Mouse (Mus musculus): ENCODE measurements around the gene Osgin1. TPM values are rescaled to one million over a fixed set of nuclear protein-coding genes. Genes with fewer than 3 reads are reported as not detected.

The Osgin1 gene
- 0.35 and 0.82 TPM in 2 replicates for polyA plus RNA-seq (2015; fragmentation: Nextera tagmentation; extraction: Ambion mirVana)

DNA sequence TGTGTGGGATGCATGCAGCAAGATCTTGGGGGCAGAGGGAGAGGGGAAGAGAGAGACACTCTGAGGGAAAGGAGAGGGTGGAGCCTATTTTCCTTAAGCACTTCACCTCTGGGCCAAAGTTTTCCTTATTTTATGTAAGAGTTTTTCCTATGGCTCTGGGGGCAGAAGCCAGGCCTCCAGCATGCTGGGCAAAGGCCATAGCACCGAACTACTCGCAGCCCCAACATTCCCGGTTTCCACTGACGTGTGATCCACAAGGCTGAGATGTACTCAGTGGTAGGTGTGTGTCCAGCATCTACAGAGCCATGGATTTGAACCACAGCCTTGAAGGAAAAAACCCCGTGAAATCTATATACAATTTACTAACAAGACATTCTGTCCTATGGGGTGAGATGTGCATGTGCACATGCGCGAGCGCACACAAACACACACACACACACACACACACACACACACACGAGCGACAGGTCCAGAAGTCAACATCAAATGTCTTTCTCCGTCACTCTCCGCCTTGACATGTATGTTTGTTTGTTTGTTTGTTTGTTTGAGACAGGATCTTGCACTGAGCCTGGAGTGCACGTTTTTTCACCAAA lies at the start of gene Osgin1:
Osgin1 (plus strand) TSS at position 543 of the 593 bp plus-strand sequence.
- no peak within 1 kb of the TSS for H3K4me3 ChIP-seq (replicated peaks)
- no peak within 1 kb of the TSS for H3K27ac ChIP-seq (replicated peaks)
- H3K27me3 ChIP-seq (replicated peaks) = no peaks in the 10 kb centered on the region; the same call in 1 of the 2 replicates
- 92% methylated on average over 13 of the region's 13 CpGs for WGBS
- no peak within 1 kb of the TSS for H3K4me2 ChIP-seq
- ATAC-seq (ENCODE audit: low FRiP score) = no peak
- H3K36me3 ChIP-seq = no peaks in the 10 kb centered on the region
- no peaks in the 10 kb centered on the region for H3K9me3 ChIP-seq (replicated peaks)
- no peak within 1 kb of the TSS for H3K9ac ChIP-seq (replicated peaks)
- H3K4me1 ChIP-seq = no peaks in the 10 kb centered on the region

DNA sequence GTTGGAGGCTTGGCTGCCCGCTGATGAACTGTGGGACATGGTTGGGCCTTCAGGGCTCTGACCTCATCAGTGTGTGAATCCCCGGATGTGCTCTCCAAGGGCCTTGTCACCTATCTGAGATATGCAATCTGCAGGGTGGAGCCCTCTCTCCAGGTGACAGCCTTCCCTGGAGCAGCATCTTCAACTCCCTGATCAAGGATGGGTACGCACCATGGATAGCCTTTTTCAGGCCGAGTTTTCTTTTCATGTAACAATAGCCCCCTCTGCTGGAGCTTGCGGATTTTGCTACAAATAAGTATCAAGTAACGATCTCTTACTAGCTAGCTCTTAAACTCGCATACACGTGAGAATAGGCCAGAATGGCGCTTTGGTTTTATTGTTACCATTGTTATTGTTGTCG lies 49.4 kb upstream of the Osgin1 start:
- H3K36me3 ChIP-seq = no peaks in the 10 kb centered on the region
- no peaks in the 10 kb centered on the region for H3K9me3 ChIP-seq (replicated peaks)
- 18% methylated on average over 10 of the region's 10 CpGs for WGBS
- no peak overlapping the region for H3K9ac ChIP-seq (replicated peaks)
- H3K4me2 ChIP-seq = no peak overlapping the region
- H3K27me3 ChIP-seq (replicated peaks) = peaks cover 5% of the 10 kb centered on the region; the same call in 1 of the 2 replicates
- no peaks in the 10 kb centered on the region for H3K4me1 ChIP-seq
- H3K4me3 ChIP-seq (replicated peaks) = no peak overlapping the region
- ATAC-seq (ENCODE audit: low FRiP score) = no peak
- no peak overlapping the region for H3K27ac ChIP-seq (replicated peaks)

DNA sequence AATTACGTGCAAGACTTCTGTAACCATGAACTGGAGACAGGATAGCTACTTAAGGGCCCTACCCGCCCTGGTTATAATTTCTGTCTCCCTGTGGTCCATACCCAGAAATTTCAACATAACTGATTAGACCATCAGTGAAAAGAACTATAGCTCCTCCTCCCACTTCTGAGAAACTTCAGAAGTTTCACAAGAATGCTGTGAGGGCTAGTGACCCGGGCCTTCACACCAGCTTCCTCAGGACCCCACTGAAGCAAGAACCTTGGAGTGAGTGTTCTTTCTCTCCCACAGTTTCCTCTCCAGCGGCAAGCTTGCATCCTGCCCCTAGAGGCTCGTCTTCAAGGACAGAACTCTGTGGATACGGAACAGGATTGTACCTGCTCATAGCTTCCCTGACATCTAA lies 48.1 kb upstream of the Osgin1 start:
- ATAC-seq (ENCODE audit: low FRiP score) = no peak

DNA sequence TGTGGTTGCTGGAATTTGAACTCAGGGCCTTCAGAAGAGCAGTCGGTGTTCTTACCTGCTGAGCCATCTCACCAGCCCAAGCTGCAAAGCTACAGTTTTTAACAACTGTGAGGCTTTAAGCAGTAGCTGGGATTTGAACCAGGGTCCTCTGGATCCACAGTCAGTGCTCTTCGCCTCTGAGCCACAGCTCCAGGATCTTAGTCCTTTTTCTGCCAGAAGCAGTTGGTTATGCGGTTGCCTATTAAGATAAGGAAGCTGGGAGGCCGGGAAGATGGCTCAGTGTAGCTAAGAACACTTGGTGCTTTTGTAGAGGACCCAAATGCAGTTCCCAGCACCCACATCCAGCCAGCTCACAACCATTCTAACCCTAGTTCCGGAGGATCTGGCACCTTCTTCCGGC lies 46.9 kb upstream of the Osgin1 start:
- Histone ChIP-seq H3K4me2 (no peak overlapping the region), H3K4me3 (replicated peaks) (no peak overlapping the region), H3K4me1 (no peaks in the 10 kb centered on the region), H3K9ac (replicated peaks) (no peak overlapping the region), H3K36me3 (no peaks in the 10 kb centered on the region), H3K27ac (replicated peaks) (no peak overlapping the region), H3K9me3 (replicated peaks) (no peaks in the 10 kb centered on the region), H3K27me3 (replicated peaks) (peaks cover 9% of the 10 kb centered on the region; the same call in 1 of the 2 replicates)
- WGBS = 84% methylated on average over 6 of the region's 6 CpGs
- ATAC-seq (ENCODE audit: low FRiP score) = no peak

More for the DNA sequence above, 48.1 kb upstream of the Osgin1 start:
- H3K4me2 ChIP-seq = no peak overlapping the region
- H3K27ac ChIP-seq (replicated peaks) = no peak overlapping the region
- no peak overlapping the region for H3K9ac ChIP-seq (replicated peaks)
- WGBS = 78% methylated on average over 6 of the region's 6 CpGs
- H3K9me3 ChIP-seq (replicated peaks) = no peaks in the 10 kb centered on the region
- no peak overlapping the region for H3K4me3 ChIP-seq (replicated peaks)
- no peaks in the 10 kb centered on the region for H3K4me1 ChIP-seq
- H3K36me3 ChIP-seq = no peaks in the 10 kb centered on the region
- H3K27me3 ChIP-seq (replicated peaks) = peaks cover 5% of the 10 kb centered on the region; the same call in 1 of the 2 replicates

DNA sequence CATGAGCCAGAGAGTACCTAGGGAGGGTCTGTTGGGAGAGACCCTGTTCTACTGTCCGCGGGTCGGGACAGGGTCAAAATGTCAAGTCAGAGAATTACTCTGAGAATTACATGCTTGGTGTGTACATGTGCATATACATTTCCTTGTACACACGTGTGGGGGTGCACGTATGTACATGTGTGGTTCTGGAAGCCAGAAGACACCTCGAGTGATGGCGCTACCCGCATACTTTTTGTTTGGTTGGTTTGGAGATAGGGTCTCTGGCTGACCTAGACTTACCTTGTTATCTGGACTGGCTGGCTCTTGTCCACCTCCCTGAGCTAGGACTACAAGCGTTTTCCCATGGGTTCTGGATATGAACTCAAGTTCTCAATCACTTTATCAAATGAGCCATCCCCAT lies 39.8 kb upstream of the Osgin1 start:
- peak overlapping the region; percentile 99 for H3K4me2 ChIP-seq
- H3K9ac ChIP-seq (replicated peaks) = peak overlapping the region; percentile 51
- 81% methylated on average over 9 of the region's 9 CpGs for WGBS
- H3K36me3 ChIP-seq = 0 out of 2 replicates have a peak, but pooled peaks cover 5% of the 10 kb centered on the region
- 0 out of 2 replicates have a peak, but pooled peaks cover 4% of the 10 kb centered on the region for H3K27me3 ChIP-seq (replicated peaks)
- ATAC-seq (ENCODE audit: low FRiP score) = peak; percentile 6; the same call in 1 of the 2 replicates
- H3K27ac ChIP-seq (replicated peaks) = peak overlapping the region; percentile 89
- H3K9me3 ChIP-seq (replicated peaks) = no peaks in the 10 kb centered on the region
- peak overlapping the region; percentile 91 for H3K4me3 ChIP-seq (replicated peaks)
- peaks cover 34% of the 10 kb centered on the region for H3K4me1 ChIP-seq

DNA sequence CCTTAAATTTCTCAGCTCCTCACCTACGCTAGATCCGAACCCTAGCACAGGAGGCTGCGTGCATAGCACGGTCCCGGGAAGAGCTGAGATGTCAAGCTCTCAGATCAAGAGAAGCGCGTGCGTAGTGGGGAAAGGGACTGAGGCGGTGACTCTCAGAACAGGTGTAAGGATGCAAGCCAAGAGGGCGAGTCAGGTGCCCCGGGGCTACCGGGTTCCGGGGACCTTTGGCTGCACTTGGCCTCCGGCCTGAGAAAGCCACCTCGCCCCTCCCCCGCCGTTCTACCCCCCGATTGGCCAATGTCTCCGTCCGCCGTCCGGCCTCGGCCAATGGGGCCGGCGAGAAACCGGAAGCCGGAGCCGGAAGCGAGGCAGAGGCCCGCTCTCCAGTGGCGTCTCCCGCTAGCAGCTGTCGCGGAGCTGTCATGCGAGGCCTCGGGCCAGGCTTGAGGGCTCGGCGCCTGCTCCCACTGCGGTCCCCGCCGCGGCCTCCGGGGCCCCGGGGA lies 39.3 kb upstream of the Osgin1 start, which contains the start of gene Mlycd:
Mlycd (plus strand) TSS at position 355 of the 503 bp plus-strand sequence.
- WGBS = 2% methylated on average over 44 of the region's 44 CpGs
- H3K27me3 ChIP-seq (replicated peaks) = 0 out of 2 replicates have a peak, but pooled peaks cover 4% of the 10 kb centered on the region
- H3K9me3 ChIP-seq (replicated peaks) = no peaks in the 10 kb centered on the region
- peaks cover 35% of the 10 kb centered on the region for H3K4me1 ChIP-seq
- H3K27ac ChIP-seq (replicated peaks) = peak within 1 kb of the TSS; percentile 89
- peak within 1 kb of the TSS; percentile 78 for H3K9ac ChIP-seq (replicated peaks)
- peak within 1 kb of the TSS; percentile 91 for H3K4me3 ChIP-seq (replicated peaks)
- H3K4me2 ChIP-seq = peak within 1 kb of the TSS; percentile 99
- H3K36me3 ChIP-seq = 0 out of 2 replicates have a peak, but pooled peaks cover 5% of the 10 kb centered on the region
- ATAC-seq (ENCODE audit: low FRiP score) = peak; percentile 94

DNA sequence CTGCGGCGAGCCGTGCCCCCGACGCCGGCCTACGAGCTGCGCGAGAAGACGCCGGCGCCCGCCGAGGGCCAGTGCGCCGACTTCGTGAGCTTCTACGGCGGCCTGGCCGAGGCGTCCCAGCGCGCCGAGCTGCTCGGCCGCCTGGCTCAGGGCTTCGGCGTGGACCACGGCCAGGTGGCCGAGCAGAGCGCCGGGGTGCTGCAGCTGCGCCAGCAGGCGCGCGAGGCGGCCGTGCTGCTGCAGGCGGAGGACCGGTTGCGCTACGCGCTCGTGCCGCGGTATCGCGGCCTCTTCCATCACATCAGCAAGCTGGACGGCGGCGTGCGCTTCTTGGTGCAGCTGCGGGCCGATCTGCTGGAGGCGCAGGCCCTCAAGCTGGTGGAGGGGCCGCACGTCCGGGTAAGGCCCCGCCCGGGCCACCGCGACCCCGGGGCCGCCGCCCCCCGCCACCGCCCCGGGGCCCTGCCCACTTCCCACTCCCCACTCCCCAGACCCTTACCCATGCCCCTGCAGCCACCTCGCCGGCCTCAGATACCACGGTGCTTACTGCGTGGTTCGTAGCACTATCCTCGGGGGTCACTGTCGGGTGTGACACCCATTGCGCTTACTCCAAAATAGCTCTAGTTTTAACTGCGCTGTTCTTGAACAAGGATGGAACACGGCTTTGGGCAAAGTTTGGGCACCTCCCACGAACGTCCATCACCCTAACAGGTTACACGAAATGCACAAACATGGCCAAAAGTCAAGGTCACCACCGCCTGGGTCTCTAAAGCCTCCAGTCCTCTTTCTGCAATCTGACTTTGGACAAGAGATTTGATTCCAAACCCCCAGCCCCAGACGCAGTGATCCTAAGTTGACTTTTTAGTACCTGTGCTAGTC lies 38.6 kb upstream of the Osgin1 start:
- peak; percentile 66 for ATAC-seq (ENCODE audit: low FRiP score)
- H3K9me3 ChIP-seq (replicated peaks) = no peaks in the 10 kb centered on the region
- H3K27me3 ChIP-seq (replicated peaks) = 0 out of 2 replicates have a peak, but pooled peaks cover 4% of the 10 kb centered on the region
- WGBS = 6% methylated on average over 76 of the region's 83 CpGs
- H3K4me2 ChIP-seq = peak overlapping the region; percentile 99
- peaks cover 35% of the 10 kb centered on the region for H3K4me1 ChIP-seq
- peak overlapping the region; percentile 78 for H3K9ac ChIP-seq (replicated peaks)
- peak overlapping the region; percentile 89 for H3K27ac ChIP-seq (replicated peaks)
- H3K36me3 ChIP-seq = 0 out of 2 replicates have a peak, but pooled peaks cover 5% of the 10 kb centered on the region
- H3K4me3 ChIP-seq (replicated peaks) = peak overlapping the region; percentile 91

DNA sequence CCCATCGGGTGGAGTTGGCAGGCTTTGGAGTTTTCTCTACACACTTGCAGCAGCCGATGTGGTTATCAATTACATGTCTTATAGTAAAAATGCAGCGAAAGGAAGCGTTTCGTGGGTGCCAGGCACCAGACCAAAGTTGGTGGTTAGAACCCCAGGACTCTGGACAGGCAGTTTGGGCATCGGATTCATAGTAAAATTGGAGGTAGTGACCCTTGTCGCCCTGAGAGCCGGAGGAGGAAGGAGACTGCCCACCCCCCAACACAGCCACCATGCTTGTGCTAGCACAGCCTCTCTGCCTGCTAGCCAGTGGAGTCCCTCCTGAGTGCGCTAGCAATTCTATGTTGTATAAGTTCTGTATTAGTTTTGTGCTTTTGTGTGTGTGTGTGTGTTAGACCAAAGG lies 35.4 kb upstream of the Osgin1 start:
- Histone ChIP-seq H3K9ac (replicated peaks) (no peak overlapping the region), H3K4me1 (peaks cover 35% of the 10 kb centered on the region), H3K27ac (replicated peaks) (no peak overlapping the region), H3K27me3 (replicated peaks) (no peaks in the 10 kb centered on the region), H3K4me2 (no peak overlapping the region), H3K36me3 (peaks cover 15% of the 10 kb centered on the region), H3K4me3 (replicated peaks) (no peak overlapping the region), H3K9me3 (replicated peaks) (no peaks in the 10 kb centered on the region)
- 85% methylated on average over 9 of the region's 9 CpGs for WGBS
- ATAC-seq (ENCODE audit: low FRiP score) = no peak

DNA sequence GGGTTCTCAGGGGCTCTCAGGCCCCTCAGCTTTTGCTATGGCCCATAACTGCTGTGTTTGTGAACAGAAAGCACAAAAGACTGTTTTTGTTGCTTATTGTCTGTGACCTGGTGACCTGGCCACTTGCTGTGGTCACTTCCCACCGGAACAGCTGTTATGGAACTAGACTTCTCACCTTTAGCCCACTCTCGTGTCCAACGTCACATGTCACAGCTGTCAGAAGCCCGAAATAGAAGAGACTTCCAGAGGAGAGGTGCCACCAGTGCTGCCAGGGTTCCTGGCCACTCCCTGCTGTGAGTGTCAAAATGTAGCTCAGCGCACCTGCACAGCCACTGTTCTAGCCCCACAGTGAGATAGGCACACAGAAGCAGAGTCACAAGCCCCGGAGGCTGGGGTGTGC lies 34.7 kb upstream of the Osgin1 start:
- ATAC-seq (ENCODE audit: low FRiP score) = no peak
- H3K4me2 ChIP-seq = no peak overlapping the region
- no peak overlapping the region for H3K4me3 ChIP-seq (replicated peaks)
- H3K36me3 ChIP-seq = peaks cover 21% of the 10 kb centered on the region
- 71% methylated on average over 6 of the region's 6 CpGs for WGBS
- no peak overlapping the region for H3K9ac ChIP-seq (replicated peaks)
- H3K27me3 ChIP-seq (replicated peaks) = no peaks in the 10 kb centered on the region
- H3K27ac ChIP-seq (replicated peaks) = no peak overlapping the region
- peaks cover 30% of the 10 kb centered on the region for H3K4me1 ChIP-seq
- no peaks in the 10 kb centered on the region for H3K9me3 ChIP-seq (replicated peaks)

DNA sequence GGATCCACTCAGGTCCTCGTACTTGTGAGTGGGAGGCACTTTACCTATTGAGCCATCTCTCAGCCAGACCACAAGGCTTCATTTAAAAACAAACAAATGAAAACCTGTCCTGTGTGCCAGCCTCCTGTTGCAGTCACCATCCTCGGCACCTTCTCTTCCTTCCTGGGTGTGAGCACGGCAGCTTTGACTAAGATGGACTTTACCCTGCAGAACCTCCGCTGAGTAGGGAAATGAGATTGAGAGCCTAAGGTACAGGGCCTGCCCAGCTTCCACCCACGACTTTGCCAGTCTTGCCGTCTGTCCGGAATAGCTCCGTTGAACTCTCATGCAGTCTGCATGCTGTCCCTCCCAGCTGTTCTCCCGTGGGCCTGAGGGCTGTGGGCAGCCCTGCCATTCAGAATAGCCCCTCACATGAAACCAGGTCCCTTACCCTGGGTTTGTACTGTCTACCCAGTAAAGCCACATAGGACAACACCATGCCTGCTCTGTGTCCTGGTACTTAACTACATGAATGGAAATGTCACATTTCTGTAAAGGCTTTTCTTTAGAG lies 33.7 kb upstream of the Osgin1 start:
- Histone ChIP-seq H3K4me1 (peaks cover 28% of the 10 kb centered on the region), H3K27me3 (replicated peaks) (no peaks in the 10 kb centered on the region), H3K9me3 (replicated peaks) (no peaks in the 10 kb centered on the region), H3K4me2 (no peak overlapping the region), H3K9ac (replicated peaks) (no peak overlapping the region), H3K4me3 (replicated peaks) (no peak overlapping the region), H3K27ac (replicated peaks) (no peak overlapping the region), H3K36me3 (peaks cover 29% of the 10 kb centered on the region)
- 86% methylated on average over 9 of the region's 9 CpGs for WGBS
- ATAC-seq (ENCODE audit: low FRiP score) = no peak

DNA sequence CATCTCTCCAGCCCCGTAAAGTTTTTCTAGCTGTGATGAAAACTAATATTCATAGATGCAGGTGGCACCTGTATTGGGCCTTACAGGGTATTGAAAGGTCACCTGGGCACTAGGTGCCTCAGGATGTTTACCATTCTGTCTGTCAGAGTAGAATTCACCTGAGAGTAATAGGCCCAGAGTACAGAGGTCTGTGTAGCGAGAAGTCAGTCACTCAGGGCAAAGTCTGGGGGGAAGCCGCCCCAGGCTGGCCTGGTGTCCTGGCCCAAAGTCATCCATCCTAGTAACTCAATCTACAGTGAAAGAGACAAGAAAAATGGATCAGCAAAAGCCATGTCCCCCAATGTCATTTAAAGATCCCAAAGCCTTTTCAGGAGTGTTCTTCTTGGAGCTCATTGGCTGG lies 33.0 kb upstream of the Osgin1 start:
- H3K27ac ChIP-seq (replicated peaks) = no peak overlapping the region
- H3K36me3 ChIP-seq = peaks cover 32% of the 10 kb centered on the region
- no peak for ATAC-seq (ENCODE audit: low FRiP score)
- no peak overlapping the region for H3K4me3 ChIP-seq (replicated peaks)
- WGBS = 93% methylated on average over 3 of the region's 3 CpGs
- no peak overlapping the region for H3K9ac ChIP-seq (replicated peaks)
- H3K27me3 ChIP-seq (replicated peaks) = no peaks in the 10 kb centered on the region
- H3K9me3 ChIP-seq (replicated peaks) = no peaks in the 10 kb centered on the region
- H3K4me2 ChIP-seq = no peak overlapping the region
- H3K4me1 ChIP-seq = peaks cover 22% of the 10 kb centered on the region
